Mouse (Mus musculus): ENCODE results near the gene 4933406M09Rik.
A peak's percentile ranks its signal among the peaks of the same experiment; 100 is the strongest.

GRCm38 (mm10) chr1:134435414-134435813 lies 49.7 kb downstream of the 4933406M09Rik start:
- TF ChIP-seq POLR2A (IDR thresholded peaks at IDR 0.05; ENCODE audit: borderline replicate concordance, extremely low read depth, insufficient read depth, insufficient read length, poor library complexity, severe bottlenecking) (no peak), CTCF (IDR thresholded peaks at IDR 0.05; ENCODE audit: borderline replicate concordance, extremely low read depth, insufficient read depth, insufficient read length) (peak; percentile 30; the same call in 1 of the 2 replicates)
